Mouse (Mus musculus): ENCODE measurements at regions not wholly inside any gene's neighbourhood (a gene's known extent, or its start where the extent isn't known, plus 50 kb on each side); places are given as distances from the start of the nearest gene placed in this dataset.

- DNase-seq (ENCODE audit: low spot score in 2 of 2) = no peak
These were observed 159.8 kb upstream of the Kbtbd8 start for GRCm38 (mm10) chr6:94957172-94957668.

- DNase-seq (ENCODE audit: low spot score in 2 of 2) = no peak
These were observed 162.5 kb upstream of the Kbtbd8 start for GRCm38 (mm10) chr6:94954580-94954979.

- no peak for DNase-seq (ENCODE audit: low spot score in 2 of 2)
These were observed 163.4 kb upstream of the Kbtbd8 start for GRCm38 (mm10) chr6:94953658-94954057.

DNA sequence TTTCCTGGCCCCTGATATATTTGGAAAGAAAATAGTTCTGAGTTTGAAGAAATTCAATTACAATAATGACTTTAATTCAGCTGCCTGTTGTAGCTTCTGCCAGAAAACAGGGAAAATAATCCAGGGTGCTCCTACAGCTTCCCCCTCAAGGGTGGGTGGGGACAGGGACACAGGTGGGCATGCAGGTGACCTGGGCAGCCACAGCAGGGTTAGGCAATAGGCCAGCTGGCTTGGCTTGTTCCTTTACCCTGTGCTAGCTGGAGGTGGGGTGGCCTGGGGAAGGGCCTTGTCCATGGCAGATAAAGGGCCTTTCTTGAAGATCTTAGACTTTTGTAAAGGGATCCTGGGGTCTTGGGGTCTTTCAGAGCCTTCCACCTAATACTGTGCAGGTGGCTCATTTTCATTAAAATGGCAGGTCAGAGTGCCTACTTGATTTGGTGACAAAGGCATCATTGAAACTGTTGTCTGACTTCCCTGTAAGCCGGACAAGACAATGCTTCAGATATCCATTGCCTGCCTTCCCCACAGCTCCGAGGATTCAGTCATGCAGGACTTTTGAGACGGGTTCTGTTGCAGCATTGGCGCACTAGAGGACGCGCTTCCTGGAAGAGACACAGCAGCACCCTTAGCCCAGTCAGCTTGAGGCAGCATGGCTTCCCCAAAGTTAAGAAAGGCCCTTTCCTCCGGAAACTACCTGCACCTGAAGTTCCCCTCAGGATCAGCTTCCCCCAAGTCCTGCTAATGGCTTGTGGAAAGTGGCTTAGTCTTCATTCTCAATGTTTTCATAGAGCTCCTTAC is 164.9 kb upstream of the Kbtbd8 start:
- no peak for DNase-seq (ENCODE audit: low spot score in 2 of 2)

DNA sequence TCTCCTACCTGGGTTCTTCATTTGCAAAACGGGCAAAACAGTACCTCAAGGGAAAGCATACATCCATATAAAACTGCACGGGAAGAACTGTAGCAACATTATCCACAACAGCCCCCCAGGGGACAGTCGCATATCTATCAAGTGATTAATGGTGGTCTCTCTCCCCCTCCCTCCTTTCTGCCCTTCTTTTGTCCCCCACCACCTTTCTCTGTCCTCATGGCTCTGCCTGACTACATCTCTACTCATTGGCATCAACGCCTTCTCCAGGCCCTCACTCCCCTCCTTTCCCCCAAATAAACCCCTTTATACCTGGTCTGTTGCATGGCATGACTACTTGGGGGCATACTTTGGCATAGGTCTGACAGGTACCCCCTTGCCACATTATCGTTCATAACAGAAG is 166.1 kb upstream of the Kbtbd8 start:
- no peak for DNase-seq (ENCODE audit: low spot score in 2 of 2)

- no peak for DNase-seq (ENCODE audit: low spot score in 2 of 2)
These were observed 166.7 kb upstream of the Kbtbd8 start for GRCm38 (mm10) chr6:94950319-94950718.

DNA sequence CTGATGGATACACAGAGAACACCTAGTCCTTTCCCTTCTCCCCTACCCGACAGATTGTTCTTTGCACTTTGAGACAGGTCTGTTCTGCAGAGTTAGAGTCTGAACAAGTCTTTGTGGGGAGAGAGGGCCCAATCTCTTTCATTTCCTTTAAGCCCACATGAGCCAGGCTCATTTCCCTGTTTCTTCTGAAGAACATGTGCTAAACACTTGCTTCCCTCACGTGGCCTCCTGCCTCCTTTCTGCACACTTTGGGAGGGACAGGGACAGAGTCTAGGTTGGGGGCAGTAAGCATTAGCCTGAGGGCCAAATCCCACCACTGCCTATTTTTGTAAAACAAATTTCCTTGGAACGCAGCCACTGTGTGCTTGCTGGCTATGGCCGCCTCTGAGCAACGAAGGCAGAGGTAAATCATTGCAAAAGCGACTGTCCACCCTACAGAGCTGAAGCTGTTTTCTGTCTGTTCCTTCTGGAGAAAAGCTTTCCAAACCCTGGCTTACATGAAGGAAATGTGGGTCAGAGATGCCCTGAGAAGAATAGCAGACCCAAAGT is 170.6 kb upstream of the Kbtbd8 start:
- DNase-seq (ENCODE audit: low spot score in 2 of 2) = no peak

DNA sequence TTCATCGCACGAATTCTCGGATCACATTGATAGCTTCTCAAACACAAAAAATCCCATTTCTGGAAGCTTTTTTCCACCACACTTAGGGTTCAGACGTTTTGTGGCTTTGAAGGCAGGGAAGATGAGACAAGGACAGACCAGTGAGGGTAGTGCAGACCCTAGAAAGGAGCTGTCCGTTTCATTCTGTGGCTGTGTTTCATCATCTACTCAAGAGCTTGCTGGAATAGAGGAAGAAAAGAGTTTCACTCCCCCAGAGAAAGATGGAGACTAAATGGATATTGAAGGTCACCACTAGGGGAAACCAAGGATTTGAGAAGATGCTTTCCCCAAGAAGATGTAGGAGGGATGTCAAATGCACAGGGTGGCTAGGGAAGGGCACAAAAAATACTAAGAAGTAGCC is 171.3 kb upstream of the Kbtbd8 start:
- no peak for DNase-seq (ENCODE audit: low spot score in 2 of 2)

- DNase-seq (ENCODE audit: low spot score in 2 of 2) = no peak
These were observed 172.8 kb upstream of the Kbtbd8 start for GRCm38 (mm10) chr6:94944196-94944595.

DNA sequence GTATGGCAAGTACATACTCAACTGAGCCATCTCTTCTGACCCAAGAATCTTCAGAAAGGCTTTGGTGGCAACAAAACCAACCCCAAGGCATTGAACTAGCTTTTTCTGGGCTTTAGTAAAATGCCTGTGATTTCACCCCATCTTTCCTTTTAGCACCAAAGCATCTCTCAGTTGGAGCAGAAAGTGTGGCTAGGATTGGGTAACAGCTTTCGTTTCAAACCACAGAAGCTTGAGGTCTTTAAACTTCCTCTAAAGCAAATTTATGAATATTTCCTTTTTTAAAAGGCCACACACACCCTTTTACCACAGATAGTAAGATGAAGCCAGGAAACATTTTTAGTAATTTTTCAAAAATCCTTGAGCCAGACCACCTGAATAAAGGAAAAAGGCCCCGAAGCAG is 178.1 kb upstream of the Kbtbd8 start:
- DNase-seq (ENCODE audit: low spot score in 2 of 2) = no peak

DNA sequence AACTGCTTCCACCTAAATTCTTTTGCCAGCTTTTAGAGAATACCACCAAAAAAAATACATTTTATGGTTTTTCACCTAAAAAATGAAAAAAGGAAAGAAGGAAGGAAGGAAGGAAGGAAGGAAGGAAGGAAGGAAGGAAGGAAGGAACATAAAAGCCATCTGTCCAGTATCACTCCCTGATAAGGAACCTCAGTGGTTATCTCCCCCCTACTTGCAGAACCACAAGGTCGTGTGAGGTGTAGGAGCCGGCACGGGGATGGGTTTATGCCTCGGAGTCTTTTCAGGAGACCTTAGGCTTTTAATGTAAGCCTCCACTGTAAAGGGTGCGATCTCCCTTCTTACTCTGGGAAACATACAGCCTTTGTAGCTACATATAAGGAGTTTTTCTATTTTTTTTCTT is 180.8 kb upstream of the Kbtbd8 start:
- no peak for DNase-seq (ENCODE audit: low spot score in 2 of 2)

DNA sequence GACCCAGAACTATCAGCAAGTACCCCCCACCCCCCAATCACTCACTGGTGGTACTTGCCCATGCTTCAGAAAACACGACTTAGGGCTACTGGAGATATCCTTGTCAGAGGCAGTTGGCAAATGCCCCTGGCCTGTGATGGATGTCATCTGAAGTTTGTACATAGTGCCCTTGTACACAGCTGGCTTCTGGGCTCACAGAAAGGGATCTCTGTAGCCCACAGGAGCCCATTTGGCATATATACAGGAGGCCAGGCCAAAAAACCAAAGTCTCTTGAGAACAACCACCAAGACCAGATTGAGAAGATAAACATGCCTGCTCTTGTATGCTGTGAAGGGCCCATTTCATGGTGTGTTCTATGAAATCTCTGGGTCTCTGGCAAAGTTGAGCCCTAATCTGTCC is 181.3 kb upstream of the Kbtbd8 start:
- DNase-seq (ENCODE audit: low spot score in 2 of 2) = no peak

DNA sequence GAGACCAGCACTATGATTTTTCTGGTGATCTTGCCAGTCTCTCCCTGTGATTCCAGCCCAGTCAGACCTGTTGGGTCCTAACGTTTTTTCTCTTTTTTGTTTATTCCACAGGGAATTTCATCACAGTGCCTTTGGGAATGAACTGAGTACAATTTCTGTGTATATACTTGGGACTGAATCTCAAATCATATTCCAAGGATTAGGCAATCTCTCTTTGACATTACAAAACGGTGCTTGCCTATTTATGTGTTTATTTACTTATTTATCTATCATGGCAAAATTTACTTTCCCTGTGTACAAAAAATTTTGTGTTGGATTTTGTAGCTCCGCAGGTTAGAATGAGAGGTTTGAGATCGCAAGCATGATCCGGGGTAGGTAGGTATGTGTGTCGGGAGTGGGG is 189.2 kb upstream of the Kbtbd8 start:
- no peak for DNase-seq (ENCODE audit: low spot score in 2 of 2)

DNA sequence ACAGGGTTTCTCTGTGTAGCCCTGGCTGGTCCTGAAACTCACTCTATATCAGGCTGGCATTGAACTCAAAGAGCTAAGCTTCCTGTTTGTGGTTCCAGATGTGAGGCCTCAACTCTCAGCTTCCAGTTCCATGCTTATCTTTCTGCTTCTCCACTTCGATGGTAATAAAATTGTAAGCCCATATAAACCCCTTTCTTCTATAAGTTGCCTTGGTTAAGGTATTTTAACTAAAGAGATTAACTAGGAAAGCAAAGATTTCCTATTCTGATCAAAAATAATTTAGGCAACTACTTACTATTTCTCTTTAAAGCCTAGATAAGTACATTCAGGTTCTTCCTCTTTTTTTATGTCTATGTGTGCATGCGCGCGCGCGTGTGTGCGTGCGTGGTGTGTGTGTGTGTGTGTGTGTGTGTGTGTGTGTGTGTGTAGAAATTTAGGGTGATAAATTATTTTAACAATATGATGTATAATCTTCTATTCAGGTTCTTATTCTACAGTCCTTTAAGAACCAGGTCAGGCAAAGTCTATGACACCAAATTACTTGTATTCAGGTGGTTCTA is 190.3 kb upstream of the Kbtbd8 start:
- DNase-seq (ENCODE audit: low spot score in 2 of 2) = no peak

DNA sequence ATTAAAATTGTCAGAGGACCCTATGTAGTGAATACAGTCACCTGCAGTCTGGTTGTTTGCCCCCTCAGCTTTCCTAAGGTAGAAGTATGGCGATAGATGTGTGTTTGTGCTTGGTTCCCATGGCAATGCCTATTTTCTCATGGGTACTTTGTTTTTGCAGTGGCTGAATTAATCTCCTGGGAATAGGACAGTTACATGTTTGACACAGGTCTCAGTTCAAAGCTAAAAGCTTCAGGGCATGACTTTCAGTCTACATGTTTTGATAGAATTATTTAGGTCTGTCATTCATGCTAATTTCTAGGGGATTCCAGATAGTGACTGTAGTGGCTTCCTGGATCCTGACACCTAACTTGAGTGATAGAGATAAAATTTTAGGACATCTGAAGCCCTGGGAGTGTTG is 191.6 kb upstream of the Kbtbd8 start:
- DNase-seq (ENCODE audit: low spot score in 2 of 2) = no peak

GRCm38 (mm10) chr6:94924338-94925039 is 192.6 kb upstream of the Kbtbd8 start:
- DNase-seq (ENCODE audit: low spot score in 2 of 2) = no peak

DNA sequence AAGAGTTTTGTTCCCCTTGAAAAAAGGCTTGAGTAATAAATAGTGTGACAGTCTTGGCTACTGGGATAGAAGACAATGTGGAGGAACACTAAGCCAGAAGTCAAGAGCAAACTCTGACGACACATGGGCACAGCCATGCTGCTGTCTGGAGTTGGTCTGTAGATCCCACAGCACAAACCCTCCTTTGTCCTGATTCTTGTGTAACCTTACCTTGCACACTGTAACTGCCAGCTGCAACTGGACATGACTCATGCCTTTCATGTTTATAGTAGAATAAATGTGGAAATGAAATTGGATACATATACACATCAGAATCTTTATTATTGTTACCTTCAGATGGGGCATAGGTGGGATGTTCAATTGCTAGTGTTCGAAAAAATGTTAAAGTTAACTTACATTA is 195.3 kb upstream of the Kbtbd8 start:
- no peak for DNase-seq (ENCODE audit: low spot score in 2 of 2)

DNA sequence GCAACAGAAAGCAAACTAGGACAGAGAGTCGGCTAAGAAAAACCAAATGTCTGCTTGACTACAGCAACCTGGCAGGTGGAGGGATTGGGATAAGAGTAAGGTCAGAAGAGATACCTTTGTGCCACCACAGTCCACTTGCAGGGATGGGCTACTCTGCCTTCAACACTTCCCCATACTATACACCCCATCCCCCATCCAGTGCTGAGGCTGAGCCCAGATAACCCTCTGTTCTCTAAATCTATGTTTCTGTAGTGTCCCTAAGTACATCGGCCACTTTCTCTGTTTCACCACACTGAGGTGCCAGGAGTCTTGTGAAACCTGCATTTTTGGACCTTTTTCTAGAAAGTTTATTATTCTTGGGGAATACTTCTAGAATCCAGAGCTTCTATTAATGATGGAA is 196.3 kb upstream of the Kbtbd8 start:
- DNase-seq (ENCODE audit: low spot score in 2 of 2) = no peak

GRCm38 (mm10) chr6:94919194-94919743 is 197.8 kb upstream of the Kbtbd8 start:
- DNase-seq (ENCODE audit: low spot score in 2 of 2) = no peak

DNA sequence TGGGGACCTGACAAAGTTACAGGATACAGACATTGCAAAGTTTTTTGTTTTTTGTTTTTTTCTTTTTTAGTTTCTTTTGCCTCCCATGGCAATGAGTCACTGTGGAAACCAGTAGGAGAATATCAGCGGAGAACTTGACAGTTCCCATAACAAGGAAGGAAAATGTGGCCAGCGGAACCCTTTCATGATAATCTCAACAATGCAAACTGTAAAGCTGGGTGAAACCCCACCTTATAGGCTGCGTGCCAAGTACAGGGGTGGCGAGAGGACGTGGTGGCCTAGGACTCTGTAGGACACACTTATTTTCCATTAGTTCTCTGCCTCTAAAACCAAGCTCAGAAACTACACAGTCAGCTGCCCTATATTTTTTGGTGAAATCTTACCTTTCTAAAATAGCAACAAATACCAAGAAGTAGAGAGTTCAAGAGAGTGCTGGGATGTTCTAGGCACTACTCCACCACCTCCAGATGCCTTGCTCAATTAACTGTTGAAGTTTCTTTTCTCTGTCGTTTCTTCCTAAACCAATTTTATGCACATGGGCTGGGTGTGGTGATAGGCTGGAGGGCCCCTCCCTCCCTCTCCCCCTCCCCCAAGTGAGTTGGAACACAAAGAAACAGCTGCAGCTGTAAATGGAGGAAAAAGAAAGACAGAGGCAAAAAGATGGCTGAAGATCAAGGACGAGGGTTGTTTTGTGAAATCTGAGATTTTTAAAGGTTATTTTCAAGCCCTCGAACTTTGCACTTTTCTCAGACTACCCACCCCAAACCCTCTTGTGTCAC is 201.0 kb upstream of the Kbtbd8 start:
- DNase-seq (ENCODE audit: low spot score in 2 of 2) = peak; percentile 27 to 29

- DNase-seq (ENCODE audit: low spot score in 2 of 2) = no peak
These were observed 205.2 kb upstream of the Kbtbd8 start for GRCm38 (mm10) chr6:94911836-94912235.

GRCm38 (mm10) chr6:94911374-94911773 is 205.7 kb upstream of the Kbtbd8 start:
- DNase-seq (ENCODE audit: low spot score in 2 of 2) = no peak
